Mouse (Mus musculus): ENCODE data around the gene Trim47. TPM values are rescaled to one million over a fixed set of nuclear protein-coding genes. Genes with fewer than 3 reads are reported as not detected.
A peak's percentile ranks its signal among the peaks of the same experiment; 100 is the strongest.

Gene Trim47
- total and polyA plus RNA-seq, 2 experiments from 2014 or later: 42.8 to 89.0 TPM

DNA sequence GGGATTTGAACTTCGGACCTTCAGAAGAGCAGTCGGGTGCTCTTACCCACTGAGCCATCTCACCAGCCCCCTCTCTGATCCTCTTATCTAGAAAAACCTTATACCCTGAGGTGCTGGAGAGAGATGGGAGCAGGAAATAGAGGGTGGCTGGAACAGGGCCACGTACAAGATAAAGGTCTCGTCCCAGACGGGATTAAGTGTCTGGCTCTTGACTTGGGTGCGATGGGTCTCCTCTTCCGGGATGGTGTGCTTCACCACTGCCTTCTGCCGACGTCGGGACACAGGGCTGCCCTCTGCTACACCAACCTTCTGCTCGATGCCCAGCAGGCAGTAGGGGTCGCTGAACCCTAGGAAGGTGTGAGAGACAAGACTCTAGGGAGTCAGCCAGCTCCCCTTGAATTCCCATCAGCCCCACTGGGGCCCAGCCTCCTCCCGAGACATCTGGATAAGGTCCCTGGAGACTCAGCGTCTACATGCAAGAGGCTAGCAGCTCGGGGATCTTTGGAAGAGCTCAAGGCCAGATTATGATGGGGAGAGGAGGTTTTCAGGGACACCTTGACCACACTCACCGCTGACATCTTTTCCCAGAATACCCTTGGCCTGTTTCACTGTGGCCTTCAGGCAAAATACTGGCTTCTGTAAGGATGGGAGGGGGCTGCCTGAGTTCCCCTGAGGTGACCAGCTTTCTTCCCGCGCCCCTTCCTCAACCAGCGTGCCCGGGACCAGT is 51.3 kb downstream of the Trim47 start:
- no peak for TF ChIP-seq CTCF (IDR thresholded peaks at IDR 0.05; ENCODE audit: low read depth)
- TF ChIP-seq EP300 (IDR thresholded peaks at IDR 0.05; ENCODE audit: low read depth): no peak
- H3K36me3 ChIP-seq (replicated peaks; ENCODE audit: control insufficient read depth, insufficient read depth, low read length): peaks cover 21% of the 10 kb centered on the region
- WGBS: 35% methylated on average over 20 of the region's 20 CpGs
- no peaks in the 10 kb centered on the region for H3K27me3 ChIP-seq (ENCODE audit: control insufficient read depth, insufficient read depth, low read length)
- H3K27ac ChIP-seq (ENCODE audit: low read depth): no peak overlapping the region
- H3K4me3 ChIP-seq (ENCODE audit: low read depth, low read length): no peak overlapping the region
- H3K4me2 ChIP-seq (ENCODE audit: low read depth, low read length): no peak overlapping the region
- H3K4me1 ChIP-seq (ENCODE audit: control insufficient read depth, insufficient read depth): no peaks in the 10 kb centered on the region
- no peak for DNase-seq (ENCODE audit: low spot score)
- no peak for ATAC-seq (ENCODE audit: insufficient read depth, low read depth)
- H3K9me3 ChIP-seq (replicated peaks; ENCODE audit: control insufficient read depth, low read length): no peaks in the 10 kb centered on the region
- no peak overlapping the region for H3K9ac ChIP-seq (replicated peaks; ENCODE audit: low read depth, low read length)

DNA sequence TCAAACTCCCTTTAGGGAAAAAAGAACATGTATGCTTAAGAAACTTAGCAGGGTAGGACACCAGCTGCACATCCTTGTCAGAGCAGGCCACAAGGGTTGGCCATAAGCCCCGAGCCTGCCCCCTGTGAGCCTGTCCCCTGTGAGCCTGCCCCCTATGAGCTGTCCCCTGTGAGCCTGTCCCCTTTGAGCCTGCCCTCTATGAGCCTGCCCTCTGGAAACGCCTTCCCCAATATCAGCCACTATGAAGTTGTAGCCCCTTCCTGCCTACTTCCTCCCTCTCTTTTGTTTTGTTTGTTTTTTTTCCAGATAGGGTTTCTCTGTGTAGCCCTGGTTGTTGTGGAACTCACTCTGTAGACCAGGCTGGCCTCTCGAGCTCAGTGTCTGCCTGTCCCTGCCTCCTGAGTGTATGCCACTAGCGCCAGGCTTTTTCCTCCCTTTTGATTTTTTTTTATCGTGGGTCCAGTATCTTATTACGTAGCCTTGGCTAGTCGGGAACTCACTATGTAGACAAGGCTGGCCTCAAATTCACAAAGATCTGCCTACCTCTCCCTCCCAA is 52.5 kb downstream of the Trim47 start:
- TF ChIP-seq EP300 (IDR thresholded peaks at IDR 0.05; ENCODE audit: low read depth): no peak
- TF ChIP-seq CTCF (IDR thresholded peaks at IDR 0.05; ENCODE audit: low read depth): no peak
- H3K4me1 ChIP-seq (ENCODE audit: control insufficient read depth, insufficient read depth): no peaks in the 10 kb centered on the region
- H3K4me3 ChIP-seq (ENCODE audit: low read depth, low read length): no peak overlapping the region
- no peaks in the 10 kb centered on the region for H3K9me3 ChIP-seq (replicated peaks; ENCODE audit: control insufficient read depth, low read length)
- 65% methylated on average over 7 of the region's 7 CpGs for WGBS
- no peak for DNase-seq (ENCODE audit: low spot score)
- H3K9ac ChIP-seq (replicated peaks; ENCODE audit: low read depth, low read length): no peak overlapping the region
- no peaks in the 10 kb centered on the region for H3K27me3 ChIP-seq (ENCODE audit: control insufficient read depth, insufficient read depth, low read length)
- H3K4me2 ChIP-seq (ENCODE audit: low read depth, low read length): no peak overlapping the region
- H3K36me3 ChIP-seq (replicated peaks; ENCODE audit: control insufficient read depth, insufficient read depth, low read length): peaks cover 9% of the 10 kb centered on the region
- peak; percentile 25; the same call in 1 of the 2 replicates for ATAC-seq (ENCODE audit: insufficient read depth, low read depth)
- no peak overlapping the region for H3K27ac ChIP-seq (ENCODE audit: low read depth)

DNA sequence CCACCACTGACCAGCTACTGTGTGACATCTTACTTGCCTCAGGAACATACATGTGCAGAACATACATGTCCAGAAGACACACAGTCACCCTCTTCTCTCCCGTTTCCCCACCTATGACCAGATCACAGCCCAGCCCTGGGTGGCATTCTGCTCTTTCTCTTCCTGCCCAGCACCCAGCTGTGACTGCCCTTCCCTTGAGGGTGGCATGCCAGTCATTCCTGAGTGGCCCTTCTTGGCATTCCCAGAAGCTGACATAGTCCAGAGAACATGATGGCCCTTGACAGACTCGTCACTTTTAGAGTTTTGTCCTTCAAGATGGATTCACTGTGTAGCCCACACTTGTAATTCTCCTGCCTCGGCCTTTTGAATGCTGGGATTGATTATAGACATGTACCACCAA is 54.4 kb downstream of the Trim47 start:
- 57% methylated on average over 3 of the region's 3 CpGs for WGBS
- Histone ChIP-seq H3K27ac (ENCODE audit: low read depth) (no peak overlapping the region), H3K36me3 (replicated peaks; ENCODE audit: control insufficient read depth, insufficient read depth, low read length) (no peaks in the 10 kb centered on the region), H3K9ac (replicated peaks; ENCODE audit: low read depth, low read length) (no peak overlapping the region), H3K27me3 (ENCODE audit: control insufficient read depth, insufficient read depth, low read length) (no peaks in the 10 kb centered on the region), H3K9me3 (replicated peaks; ENCODE audit: control insufficient read depth, low read length) (no peaks in the 10 kb centered on the region), H3K4me3 (ENCODE audit: low read depth, low read length) (no peak overlapping the region), H3K4me2 (ENCODE audit: low read depth, low read length) (no peak overlapping the region), H3K4me1 (ENCODE audit: control insufficient read depth, insufficient read depth) (no peaks in the 10 kb centered on the region)
- TF ChIP-seq EP300 (IDR thresholded peaks at IDR 0.05; ENCODE audit: low read depth) (no peak), CTCF (IDR thresholded peaks at IDR 0.05; ENCODE audit: low read depth) (no peak)
- ATAC-seq (ENCODE audit: insufficient read depth, low read depth): no peak
- DNase-seq (ENCODE audit: low spot score): no peak

DNA sequence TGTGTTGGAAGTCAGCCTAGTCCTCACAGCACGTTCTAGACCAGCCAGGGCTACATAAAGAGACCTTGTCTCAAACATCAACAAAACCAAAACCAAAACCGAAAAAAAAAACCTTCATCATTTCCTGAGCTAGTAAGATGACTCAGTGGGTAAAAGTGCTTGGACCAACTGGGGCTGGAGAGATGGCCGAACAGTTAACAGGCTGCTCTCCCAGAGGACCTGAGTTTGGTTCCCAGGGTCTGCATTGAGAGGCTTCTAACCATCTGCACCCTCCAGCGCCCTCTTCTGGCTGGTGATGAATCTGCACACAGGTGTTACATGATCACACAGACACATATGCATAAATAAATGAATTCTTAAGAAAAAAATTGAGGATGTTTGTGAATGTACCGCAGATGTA is 55.5 kb downstream of the Trim47 start:
- Histone ChIP-seq H3K4me2 (ENCODE audit: low read depth, low read length) (no peak overlapping the region), H3K4me1 (ENCODE audit: control insufficient read depth, insufficient read depth) (no peaks in the 10 kb centered on the region), H3K4me3 (ENCODE audit: low read depth, low read length) (no peak overlapping the region), H3K9me3 (replicated peaks; ENCODE audit: control insufficient read depth, low read length) (no peaks in the 10 kb centered on the region), H3K36me3 (replicated peaks; ENCODE audit: control insufficient read depth, insufficient read depth, low read length) (no peaks in the 10 kb centered on the region), H3K27ac (ENCODE audit: low read depth) (no peak overlapping the region), H3K9ac (replicated peaks; ENCODE audit: low read depth, low read length) (no peak overlapping the region), H3K27me3 (ENCODE audit: control insufficient read depth, insufficient read depth, low read length) (no peaks in the 10 kb centered on the region)
- WGBS: 54% methylated on average over 5 of the region's 5 CpGs
- TF ChIP-seq EP300 (IDR thresholded peaks at IDR 0.05; ENCODE audit: low read depth) (no peak), CTCF (IDR thresholded peaks at IDR 0.05; ENCODE audit: low read depth) (peak; percentile 14; the same call in 1 of the 2 replicates)
- DNase-seq (ENCODE audit: low spot score) (no peak), ATAC-seq (ENCODE audit: insufficient read depth, low read depth) (no peak)

DNA sequence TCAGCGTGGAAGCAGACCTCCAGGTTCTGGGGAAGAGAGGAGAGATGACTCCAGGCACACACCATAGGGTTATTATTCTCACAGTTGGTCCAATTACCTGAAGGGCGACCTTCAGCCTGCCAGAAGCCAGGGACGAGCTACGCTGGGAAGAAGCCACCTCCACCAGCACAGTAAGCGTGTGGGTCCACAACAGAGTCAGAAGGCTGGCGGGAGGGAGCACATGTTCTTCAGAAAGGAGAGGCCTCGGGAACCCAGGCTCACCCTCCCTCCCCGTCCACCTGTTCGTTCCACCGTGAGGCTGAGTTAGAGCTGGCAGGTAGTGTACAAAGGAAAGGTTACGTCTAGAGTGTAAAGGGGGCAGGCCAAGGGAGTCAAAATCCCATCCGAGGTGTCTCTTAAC is 61.7 kb downstream of the Trim47 start:
- Histone ChIP-seq H3K4me2 (ENCODE audit: low read depth, low read length) (no peak overlapping the region), H3K4me1 (ENCODE audit: control insufficient read depth, insufficient read depth) (no peaks in the 10 kb centered on the region), H3K4me3 (ENCODE audit: low read depth, low read length) (no peak overlapping the region), H3K9ac (replicated peaks; ENCODE audit: low read depth, low read length) (no peak overlapping the region), H3K27me3 (ENCODE audit: control insufficient read depth, insufficient read depth, low read length) (no peaks in the 10 kb centered on the region), H3K9me3 (replicated peaks; ENCODE audit: control insufficient read depth, low read length) (no peaks in the 10 kb centered on the region), H3K27ac (ENCODE audit: low read depth) (no peak overlapping the region), H3K36me3 (replicated peaks; ENCODE audit: control insufficient read depth, insufficient read depth, low read length) (peaks cover 9% of the 10 kb centered on the region)
- WGBS: 90% methylated on average over 12 of the region's 12 CpGs
- ATAC-seq (ENCODE audit: insufficient read depth, low read depth): no peak
- no peak for DNase-seq (ENCODE audit: low spot score)
- TF ChIP-seq CTCF (IDR thresholded peaks at IDR 0.05; ENCODE audit: low read depth) (no peak), EP300 (IDR thresholded peaks at IDR 0.05; ENCODE audit: low read depth) (no peak)

Data from heart, postnatal 0 days (tissue).